Mouse (Mus musculus): ENCODE measurements at regions not wholly inside any gene's neighbourhood (a gene's known extent, or its start where the extent isn't known, plus 50 kb on each side); places are given as distances from the start of the nearest gene placed in this dataset.

- TF ChIP-seq CTCF (IDR thresholded peaks at IDR 0.05 in 2 of 3, conservative IDR thresholded peaks at IDR 0.05 in 1 of 3; ENCODE audit: control insufficient read depth in 1 of 3, insufficient read depth in 1 of 3, low read depth in 2 of 3, low read length in 3 of 3, poor library complexity in 1 of 3, severe bottlenecking in 1 of 3) (no peak), USF1 (IDR thresholded peaks at IDR 0.05; ENCODE audit: low read depth, low read length) (no peak), POLR2AphosphoS2 (IDR thresholded peaks at IDR 0.05; ENCODE audit: low read length) (no peak), ZMIZ1 (IDR thresholded peaks at IDR 0.05; ENCODE audit: low read depth, low read length) (no peak), CHD2 (IDR thresholded peaks at IDR 0.05; ENCODE audit: low read length) (no peak), RCOR1 (IDR thresholded peaks at IDR 0.05; ENCODE audit: low read depth, low read length) (no peak), ELF1 (IDR thresholded peaks at IDR 0.05; ENCODE audit: low read depth, low read length) (no peak), ETS1 (IDR thresholded peaks at IDR 0.05; ENCODE audit: low read depth, low read length) (no peak), GATA1 (IDR thresholded peaks at IDR 0.05; ENCODE audit: low read depth, low read length) (no peak)
Measured at GRCm38 (mm10) chr10:12020576-12020975, 677.4 kb downstream of the Epm2a start.

Measured in MEL (cell line).